Mouse (Mus musculus) lung, adult 10 weeks (tissue): ENCODE results near the gene Zfp455. TPM values are rescaled to one million over a fixed set of nuclear protein-coding genes. Genes with fewer than 3 reads are reported as not detected.

Experiments
- polyA plus RNA-seq: library from polyadenylated mRNA; stranded (reverse); fragments of 350-450 nt; fragmentation: Illumina TruSeq; extraction: RNeasy Lipid Tissue Mini Kit (QIAGEN cat#74804); gene quantifications from one replicate; pipeline ENCODE4 v1.2.3, GENCODE M21; 2014; ENCODE audit warnings: low read depth, low replicate concordance; ENCODE audit not compliant: insufficient read depth

Zfp455 gene
- 2.2 TPM for polyA plus RNA-seq

GRCm38 (mm10) chr13:67194340-67194894 is at the start of gene Zfp455:
Gene Zfp455 (plus strand): TSS chr13:67194506.

DNA sequence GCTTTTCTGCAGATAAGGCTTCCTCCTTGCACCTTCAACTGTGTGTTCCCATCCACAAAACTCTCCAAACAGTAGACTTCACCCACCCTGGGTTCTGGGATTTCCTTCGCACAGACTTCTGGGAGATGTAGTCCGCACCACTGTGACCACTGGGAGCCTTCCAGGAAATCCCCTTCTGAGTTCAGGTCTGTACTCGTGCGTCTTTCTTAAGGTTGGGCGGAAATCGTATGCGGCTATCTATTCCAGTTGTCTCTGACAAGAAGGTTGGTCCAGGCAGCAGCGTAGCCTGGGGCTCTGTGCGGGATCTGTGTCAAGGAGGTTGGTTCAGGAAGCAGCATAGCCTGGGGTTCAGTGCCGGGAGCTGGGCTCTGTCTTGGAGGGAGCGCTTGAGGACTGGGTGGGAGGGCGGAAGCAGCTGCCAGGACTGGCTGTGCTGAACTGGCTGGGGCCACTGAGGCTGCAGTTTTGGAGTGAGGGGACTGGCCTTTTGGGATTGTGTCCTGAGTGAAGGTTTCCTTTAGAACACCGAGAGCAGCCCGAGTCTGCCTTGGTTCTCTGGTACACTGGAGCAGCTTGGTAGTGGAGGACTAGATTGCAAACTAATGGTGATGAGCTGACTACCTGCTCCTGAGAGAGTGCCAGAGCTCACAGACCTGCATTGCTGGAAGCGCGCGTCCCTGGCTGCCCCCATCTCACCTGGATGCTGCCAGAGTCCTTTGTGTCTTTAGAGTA is 21.1 kb upstream of the Zfp455 start, which contains the start of gene Rsl1:
Rsl1 (plus strand) TSS at position 192 of the 732 bp plus-strand sequence.

Other genes with a start within 250 kb of the Zfp455 start
- gene Zfp712, start 133.3 kb upstream of the Zfp455 start, polyA plus RNA-seq: 1.9 TPM
- gene Zfp708, start 96.5 kb upstream of the Zfp455 start, polyA plus RNA-seq: 1.8 TPM
- 4.1 TPM for gene Gm28557, start 85.9 kb upstream of the Zfp455 start, polyA plus RNA-seq
- 0.15 TPM for gene Rslcan18, start 78.2 kb upstream of the Zfp455 start, polyA plus RNA-seq
- 1.5 TPM for gene Zfp759, start 72.8 kb upstream of the Zfp455 start, polyA plus RNA-seq
- gene Rsl1, start 21.3 kb upstream of the Zfp455 start, polyA plus RNA-seq: 4.4 TPM
- gene Zfp458, start 84.0 kb downstream of the Zfp455 start, polyA plus RNA-seq: 0.58 TPM
- gene Zfp457, start 112.0 kb downstream of the Zfp455 start, polyA plus RNA-seq: 0.69 TPM
- 2.9 TPM for gene Zfp595, start 138.1 kb downstream of the Zfp455 start, polyA plus RNA-seq
- not detected for gene Gm28044, start 166.0 kb downstream of the Zfp455 start, polyA plus RNA-seq
- 2.0 TPM for gene Zfp953, start 166.1 kb downstream of the Zfp455 start, polyA plus RNA-seq
- gene Gm28041, start 181.2 kb downstream of the Zfp455 start, polyA plus RNA-seq: 0.96 TPM
- gene Zfp456, start 181.3 kb downstream of the Zfp455 start, polyA plus RNA-seq: 1.3 TPM
- 4.6 TPM for gene Zfp429, start 205.3 kb downstream of the Zfp455 start, polyA plus RNA-seq
- gene Zfp459, start 226.9 kb downstream of the Zfp455 start, polyA plus RNA-seq: 0.52 TPM